Mouse (Mus musculus) T-cell, adult 66 days (primary cell): ENCODE data around the gene Gm9045. TPM values are rescaled to one million over a fixed set of nuclear protein-coding genes. Genes with fewer than 3 reads are reported as not detected.

Source experiments
- total RNA-seq, 2 experiments: library from RNA; stranded (reverse); gene quantifications; 3 replicates in 1 of 2; 4 replicates in 1 of 2; pipeline ENCODE4 v1.2.4; 2023

Gene Gm9045
- not detected for total RNA-seq

GRCm38 (mm10) chr10:118337731-118338130 lies at the start of gene Gm9045:
TSS of gene Gm9045 (minus strand) at chr10:118337831.

GRCm38 (mm10) chr10:118354005-118354404 lies 16.4 kb upstream of the Gm9045 start, which contains the start of gene Gm9049:
TSS of gene Gm9049 (minus strand) at chr10:118354105.

GRCm38 (mm10) chr10:118348579-118348978 lies 10.9 kb upstream of the Gm9045 start, which contains the start of gene Gm9048:
TSS of gene Gm9048 (minus strand) at chr10:118348679.

GRCm38 (mm10) chr10:118343155-118343554 lies 5.5 kb upstream of the Gm9045 start, which contains the start of gene Gm9046:
TSS of gene Gm9046 (minus strand) at chr10:118343255.

GRCm38 (mm10) chr10:118332308-118332707 lies 5.3 kb downstream of the Gm9045 start, which contains the start of gene Gm9044:
TSS of gene Gm9044 (minus strand) at chr10:118332408.

GRCm38 (mm10) chr10:118326869-118327268 lies 10.8 kb downstream of the Gm9045 start, which contains the start of gene Gm9040:
TSS of gene Gm9040 (minus strand) at chr10:118326969.

GRCm38 (mm10) chr10:118294938-118295337 lies 42.7 kb downstream of the Gm9045 start, which contains the start of gene Iltifb:
TSS of gene Iltifb (minus strand) at chr10:118295038.

Other genes starting within 250 kb of the Gm9045 start
- 1 to 10 TPM; 7.3 to 8.2 TPM for gene Mdm1, start 196.0 kb downstream of the Gm9045 start, total RNA-seq
- gene Il22, start 132.9 kb downstream of the Gm9045 start, total RNA-seq: not detected
- under 1 TPM; 0.50 to 0.55 TPM for gene Gm32717, start 97.1 kb downstream of the Gm9045 start, total RNA-seq
- gene Gm32802, start 79.1 kb downstream of the Gm9045 start, total RNA-seq: under 1 TPM; 0.50 to 0.55 TPM
- not detected for gene Iltifb, start 42.8 kb downstream of the Gm9045 start, total RNA-seq
- not detected for gene Gm9040, start 10.9 kb downstream of the Gm9045 start, total RNA-seq
- not detected for gene Gm9044, start 5.4 kb downstream of the Gm9045 start, total RNA-seq
- gene Gm9046, start 5.4 kb upstream of the Gm9045 start, total RNA-seq: not detected
- gene Gm9048, start 10.8 kb upstream of the Gm9045 start, total RNA-seq: not detected
- gene Gm9049, start 16.3 kb upstream of the Gm9045 start, total RNA-seq: not detected
- gene Ifng, start 103.2 kb upstream of the Gm9045 start, total RNA-seq: 10 to 100 TPM; 16.3 to 17.1 TPM